Mouse (Mus musculus) liver, adult 2 months (tissue): ENCODE data around the gene Slc12a8.

Experiments used
- CTCF ChIP-seq: fragments of 200-500 bp; IDR thresholded peaks from 2 replicates; pipeline ENCODE4 v1.5.1; 2011; ENCODE audit warnings: low read depth, low read length, control low read depth
- POLR2A ChIP-seq: fragments of 200-500 bp; IDR thresholded peaks from 2 replicates; pipeline ENCODE4 v1.6.1; 2011; ENCODE audit warnings: low read length, control low read depth; ENCODE audit not compliant: insufficient read depth; ENCODE audit errors: extremely low read depth

GRCm38 (mm10) chr16:33566467-33566866, 49.3 kb downstream of the Slc12a8 start:
- TF ChIP-seq CTCF (no peak), POLR2A (no peak)
